Mouse (Mus musculus): ENCODE measurements at regions not wholly inside any gene's neighbourhood (a gene's known extent, or its start where the extent isn't known, plus 50 kb on each side); places are given as distances from the start of the nearest gene placed in this dataset.

GRCm38 (mm10) chr9:104496220-104496619, 50.9 kb upstream of the Cpne4 start:
- H3K36me3 ChIP-seq = no peaks in the 10 kb centered on the region
- H3K27me3 ChIP-seq (replicated peaks) = no peaks in the 10 kb centered on the region
- H3K9ac ChIP-seq = no peak overlapping the region
- H3K4me3 ChIP-seq = no peak overlapping the region
- H3K27ac ChIP-seq (ENCODE audit: poor library complexity, severe bottlenecking) = no peak overlapping the region
- ATAC-seq (ENCODE audit: insufficient number of reproducible peaks, low FRiP score) = no peak
- 68% methylated on average over 9 of the region's 9 CpGs for WGBS
- H3K9me3 ChIP-seq (replicated peaks) = no peaks in the 10 kb centered on the region
- no peaks in the 10 kb centered on the region for H3K4me1 ChIP-seq (replicated peaks)
- no peak overlapping the region for H3K4me2 ChIP-seq

DNA sequence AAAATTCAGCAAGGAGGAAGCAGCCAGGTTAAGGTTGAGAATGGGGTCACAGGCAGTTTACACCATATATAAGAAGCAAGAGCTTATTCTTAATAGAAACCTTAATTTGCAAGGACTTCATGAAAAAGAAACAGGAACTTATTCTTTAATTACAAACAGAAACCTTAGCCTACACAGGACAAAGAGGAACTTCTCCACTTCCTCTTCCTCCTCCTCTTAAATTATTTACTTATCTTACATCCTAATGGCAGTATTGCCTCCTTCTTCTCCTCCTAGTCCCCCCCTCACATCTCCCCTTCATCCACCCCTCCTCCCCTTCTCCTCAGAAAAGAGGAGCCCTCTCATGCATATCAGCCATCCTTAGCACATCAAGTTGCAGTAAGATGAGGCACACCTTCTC, 56.4 kb upstream of the Cpne4 start:
- no peak overlapping the region for H3K4me2 ChIP-seq
- H3K9me3 ChIP-seq (replicated peaks) = no peaks in the 10 kb centered on the region
- no peaks in the 10 kb centered on the region for H3K36me3 ChIP-seq
- no peak for ATAC-seq (ENCODE audit: insufficient number of reproducible peaks, low FRiP score)
- no peak overlapping the region for H3K27ac ChIP-seq (ENCODE audit: poor library complexity, severe bottlenecking)
- H3K27me3 ChIP-seq (replicated peaks) = no peaks in the 10 kb centered on the region
- no peaks in the 10 kb centered on the region for H3K4me1 ChIP-seq (replicated peaks)
- no peak overlapping the region for H3K9ac ChIP-seq
- no peak overlapping the region for H3K4me3 ChIP-seq

GRCm38 (mm10) chr9:104489383-104489782, 57.7 kb upstream of the Cpne4 start:
- WGBS = 63% methylated on average over 6 of the region's 6 CpGs

DNA sequence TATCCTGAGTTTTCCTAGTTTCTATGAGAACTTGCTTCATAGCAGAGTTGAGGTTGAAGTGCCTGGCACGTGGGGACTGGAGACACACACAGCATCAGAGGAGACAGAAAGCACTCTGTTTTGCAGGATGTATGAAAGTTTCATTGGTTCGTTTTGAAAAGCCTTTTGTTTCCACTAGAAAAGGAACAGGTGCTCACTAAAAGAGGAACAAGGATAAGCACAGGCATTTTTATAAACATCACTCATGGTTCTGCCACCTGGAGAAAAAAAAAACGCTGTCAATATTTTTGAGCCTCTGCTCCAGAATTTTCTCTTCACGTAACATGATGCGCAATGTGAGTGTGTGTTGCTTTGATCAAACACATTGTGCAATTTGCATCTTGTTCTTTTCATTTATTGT, 64.6 kb upstream of the Cpne4 start:
- H3K4me1 ChIP-seq (replicated peaks) = no peaks in the 10 kb centered on the region
- no peak overlapping the region for H3K4me3 ChIP-seq
- H3K27ac ChIP-seq (ENCODE audit: poor library complexity, severe bottlenecking) = no peak overlapping the region
- no peak overlapping the region for H3K9ac ChIP-seq
- H3K36me3 ChIP-seq = no peaks in the 10 kb centered on the region
- H3K9me3 ChIP-seq (replicated peaks) = no peaks in the 10 kb centered on the region
- H3K27me3 ChIP-seq (replicated peaks) = no peaks in the 10 kb centered on the region
- no peak overlapping the region for H3K4me2 ChIP-seq
- ATAC-seq (ENCODE audit: insufficient number of reproducible peaks, low FRiP score) = no peak
- WGBS = 70% methylated on average over 5 of the region's 5 CpGs

More at GRCm38 (mm10) chr9:104489383-104489782, 57.7 kb upstream of the Cpne4 start:
- Histone ChIP-seq H3K4me1 (replicated peaks) (no peaks in the 10 kb centered on the region), H3K27me3 (replicated peaks) (no peaks in the 10 kb centered on the region), H3K27ac (ENCODE audit: poor library complexity, severe bottlenecking) (no peak overlapping the region), H3K9me3 (replicated peaks) (no peaks in the 10 kb centered on the region), H3K4me2 (no peak overlapping the region), H3K36me3 (no peaks in the 10 kb centered on the region), H3K4me3 (no peak overlapping the region), H3K9ac (no peak overlapping the region)
- ATAC-seq (ENCODE audit: insufficient number of reproducible peaks, low FRiP score) = no peak

GRCm38 (mm10) chr9:104480683-104481082, 66.4 kb upstream of the Cpne4 start:
- Histone ChIP-seq H3K27me3 (replicated peaks) (no peaks in the 10 kb centered on the region), H3K9ac (no peak overlapping the region), H3K4me2 (no peak overlapping the region), H3K27ac (ENCODE audit: poor library complexity, severe bottlenecking) (no peak overlapping the region), H3K36me3 (no peaks in the 10 kb centered on the region), H3K4me1 (replicated peaks) (no peaks in the 10 kb centered on the region), H3K9me3 (replicated peaks) (no peaks in the 10 kb centered on the region), H3K4me3 (no peak overlapping the region)
- ATAC-seq (ENCODE audit: insufficient number of reproducible peaks, low FRiP score) = no peak
- 79% methylated on average over 1 of the region's 1 CpGs for WGBS

GRCm38 (mm10) chr9:104474831-104475230, 72.3 kb upstream of the Cpne4 start:
- Histone ChIP-seq H3K27ac (ENCODE audit: poor library complexity, severe bottlenecking) (no peak overlapping the region), H3K4me2 (no peak overlapping the region), H3K9ac (no peak overlapping the region), H3K36me3 (no peaks in the 10 kb centered on the region), H3K9me3 (replicated peaks) (no peaks in the 10 kb centered on the region), H3K4me3 (no peak overlapping the region), H3K4me1 (replicated peaks) (no peaks in the 10 kb centered on the region), H3K27me3 (replicated peaks) (no peaks in the 10 kb centered on the region)
- 60% methylated on average over 4 of the region's 4 CpGs for WGBS
- no peak for ATAC-seq (ENCODE audit: insufficient number of reproducible peaks, low FRiP score)

DNA sequence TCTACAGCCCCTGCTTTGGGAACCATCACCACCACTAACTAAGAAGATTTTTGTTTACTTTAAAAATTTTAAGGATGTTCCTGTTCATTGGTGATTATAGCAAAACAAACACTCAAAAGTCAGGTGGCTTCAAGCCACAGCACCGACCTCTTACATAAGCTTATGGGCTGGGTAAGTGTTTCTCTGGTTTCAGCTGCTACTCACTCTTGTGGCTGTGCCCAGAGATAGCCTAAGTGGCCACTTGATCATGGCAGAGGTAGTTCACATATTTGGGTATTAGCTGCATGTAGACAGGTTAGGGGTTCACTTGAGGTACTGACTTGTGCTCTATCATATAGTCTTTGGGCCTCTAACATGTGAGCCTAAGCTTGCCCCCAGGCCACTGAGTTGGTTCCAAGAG, 79.8 kb upstream of the Cpne4 start:
- H3K9me3 ChIP-seq (replicated peaks) = no peaks in the 10 kb centered on the region

DNA sequence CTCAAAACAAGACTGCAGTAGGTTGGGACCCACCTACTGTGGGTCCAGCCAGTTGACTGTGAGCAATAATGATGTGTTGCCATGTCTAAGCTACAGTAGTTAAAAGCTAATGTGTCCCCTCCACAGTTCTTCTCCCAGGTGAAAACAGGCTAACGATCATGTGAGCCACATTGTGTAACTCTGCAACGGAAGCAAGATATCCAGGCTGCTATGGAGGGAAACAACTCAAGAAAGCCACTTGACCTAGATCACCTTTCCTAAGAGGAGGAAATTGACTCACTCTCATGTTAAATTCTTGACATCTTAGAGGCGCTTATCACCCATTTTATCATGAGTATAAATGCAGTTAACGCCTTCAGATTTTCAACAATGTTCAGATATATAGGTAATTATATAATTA, 83.4 kb upstream of the Cpne4 start:
- Histone ChIP-seq H3K36me3 (no peaks in the 10 kb centered on the region), H3K27me3 (replicated peaks) (no peaks in the 10 kb centered on the region), H3K9me3 (replicated peaks) (no peaks in the 10 kb centered on the region), H3K4me2 (no peak overlapping the region), H3K4me3 (no peak overlapping the region), H3K9ac (no peak overlapping the region), H3K27ac (ENCODE audit: poor library complexity, severe bottlenecking) (no peak overlapping the region), H3K4me1 (replicated peaks) (no peaks in the 10 kb centered on the region)
- no peak for ATAC-seq (ENCODE audit: insufficient number of reproducible peaks, low FRiP score)
- WGBS = 82% methylated on average over 4 of the region's 4 CpGs

More for the DNA sequence above, 79.8 kb upstream of the Cpne4 start:
- no peaks in the 10 kb centered on the region for H3K27me3 ChIP-seq (replicated peaks)
- no peak overlapping the region for H3K9ac ChIP-seq
- WGBS = 56% methylated on average over 1 of the region's 1 CpGs
- ATAC-seq (ENCODE audit: insufficient number of reproducible peaks, low FRiP score) = no peak
- no peaks in the 10 kb centered on the region for H3K36me3 ChIP-seq
- H3K27ac ChIP-seq (ENCODE audit: poor library complexity, severe bottlenecking) = no peak overlapping the region
- H3K4me3 ChIP-seq = no peak overlapping the region
- H3K4me2 ChIP-seq = no peak overlapping the region
- H3K4me1 ChIP-seq (replicated peaks) = no peaks in the 10 kb centered on the region

DNA sequence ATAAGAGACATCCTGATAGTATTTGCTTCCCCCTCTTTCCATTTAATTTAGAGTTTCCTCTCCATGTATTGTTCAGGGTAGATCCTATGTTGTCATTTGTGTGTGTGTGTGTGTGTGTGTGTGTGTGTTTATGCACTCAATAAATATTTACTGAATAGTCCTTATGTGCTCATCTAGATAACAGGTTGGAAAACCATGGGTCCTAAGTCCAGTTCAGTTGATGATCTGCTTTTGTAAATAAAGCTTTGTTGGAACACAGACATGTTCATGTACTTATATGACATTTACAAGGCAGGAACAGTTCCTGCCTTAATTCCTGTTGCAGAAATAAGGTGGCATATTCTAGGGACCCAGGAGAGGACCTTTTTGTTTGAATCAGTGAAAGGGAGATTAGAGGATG, 87.0 kb upstream of the Cpne4 start:
- Histone ChIP-seq H3K9me3 (replicated peaks) (no peaks in the 10 kb centered on the region), H3K4me1 (replicated peaks) (no peaks in the 10 kb centered on the region), H3K36me3 (no peaks in the 10 kb centered on the region), H3K27ac (ENCODE audit: poor library complexity, severe bottlenecking) (no peak overlapping the region), H3K4me3 (no peak overlapping the region), H3K27me3 (replicated peaks) (no peaks in the 10 kb centered on the region; the same call in 1 of the 2 replicates), H3K9ac (no peak overlapping the region), H3K4me2 (no peak overlapping the region)
- ATAC-seq (ENCODE audit: insufficient number of reproducible peaks, low FRiP score) = no peak

GRCm38 (mm10) chr9:104457635-104458034, 89.5 kb upstream of the Cpne4 start:
- Histone ChIP-seq H3K4me2 (no peak overlapping the region), H3K27me3 (replicated peaks) (no peaks in the 10 kb centered on the region; the same call in 1 of the 2 replicates), H3K9ac (no peak overlapping the region), H3K9me3 (replicated peaks) (no peaks in the 10 kb centered on the region), H3K4me3 (no peak overlapping the region), H3K36me3 (no peaks in the 10 kb centered on the region), H3K4me1 (replicated peaks) (no peaks in the 10 kb centered on the region), H3K27ac (ENCODE audit: poor library complexity, severe bottlenecking) (no peak overlapping the region)
- WGBS = 30% methylated on average over 4 of the region's 4 CpGs
- no peak for ATAC-seq (ENCODE audit: insufficient number of reproducible peaks, low FRiP score)

DNA sequence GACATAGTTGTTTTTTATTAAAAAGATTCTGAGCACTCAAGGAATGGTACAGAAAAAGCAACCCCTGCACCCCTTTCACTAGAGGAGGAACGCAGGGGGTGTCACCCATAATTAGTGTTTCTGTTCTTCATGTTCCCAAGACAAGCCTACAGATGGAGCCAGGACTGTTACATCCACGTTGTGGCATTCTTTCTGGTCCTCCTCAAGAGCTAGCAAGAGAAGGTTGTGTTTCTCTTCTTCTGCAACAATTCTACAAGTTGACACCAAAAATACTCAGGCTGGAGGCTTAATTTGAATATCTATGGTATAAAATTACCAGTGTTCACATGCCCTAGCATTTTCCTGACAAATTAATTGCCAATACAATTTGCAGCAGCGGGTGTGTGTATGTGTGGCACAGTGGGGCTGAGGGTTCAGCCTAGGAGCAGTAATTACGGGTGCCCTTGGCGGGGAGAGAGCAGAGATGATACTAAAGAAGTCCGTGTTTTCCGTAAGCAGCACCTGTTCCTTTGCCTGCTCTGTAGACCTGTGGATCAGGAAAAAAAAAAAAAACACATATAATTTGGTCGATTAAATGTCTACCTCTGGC, 98.4 kb upstream of the Cpne4 start:
- Histone ChIP-seq H3K9ac (no peak overlapping the region), H3K4me3 (no peak overlapping the region), H3K36me3 (no peaks in the 10 kb centered on the region), H3K4me1 (replicated peaks) (no peaks in the 10 kb centered on the region), H3K4me2 (no peak overlapping the region), H3K27me3 (replicated peaks) (no peaks in the 10 kb centered on the region), H3K27ac (ENCODE audit: poor library complexity, severe bottlenecking) (no peak overlapping the region), H3K9me3 (replicated peaks) (no peaks in the 10 kb centered on the region)
- ATAC-seq (ENCODE audit: insufficient number of reproducible peaks, low FRiP score) = no peak
- 71% methylated on average over 8 of the region's 8 CpGs for WGBS

- Histone ChIP-seq H3K4me1 (replicated peaks) (no peaks in the 10 kb centered on the region), H3K36me3 (no peaks in the 10 kb centered on the region), H3K4me2 (no peak overlapping the region), H3K27me3 (replicated peaks) (no peaks in the 10 kb centered on the region), H3K9ac (no peak overlapping the region), H3K4me3 (no peak overlapping the region), H3K27ac (ENCODE audit: poor library complexity, severe bottlenecking) (no peak overlapping the region), H3K9me3 (replicated peaks) (no peaks in the 10 kb centered on the region)
- ATAC-seq (ENCODE audit: insufficient number of reproducible peaks, low FRiP score) = no peak
- WGBS = 58% methylated on average over 5 of the region's 5 CpGs
Measured at GRCm38 (mm10) chr9:104444906-104445305, 102.2 kb upstream of the Cpne4 start.
